Mouse (Mus musculus): ENCODE measurements at regions not wholly inside any gene's neighbourhood (a gene's known extent, or its start where the extent isn't known, plus 50 kb on each side); places are given as distances from the start of the nearest gene placed in this dataset.

DNA sequence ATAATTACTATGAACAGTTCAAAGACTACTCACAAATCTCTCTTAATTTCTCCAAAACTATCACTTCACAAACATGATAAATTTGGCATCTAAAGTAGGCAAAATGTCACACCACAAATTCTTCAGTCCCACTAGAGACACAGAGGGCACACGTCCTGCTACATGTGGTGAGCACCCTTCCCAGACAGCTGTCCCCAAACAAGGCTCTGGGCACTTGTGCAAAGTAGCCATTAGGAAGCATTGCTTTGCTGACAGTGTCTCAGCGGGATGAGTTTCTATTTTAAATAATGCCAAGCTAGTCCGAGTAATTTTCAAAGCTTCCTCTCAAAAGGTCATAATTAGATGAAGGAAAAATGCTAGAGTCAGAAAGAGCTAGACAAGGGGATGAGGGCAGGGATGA lies 169.1 kb upstream of the Fn1 start:
- Histone ChIP-seq H3K27me3 (no peaks in the 10 kb centered on the region), H3K36me3 (no peaks in the 10 kb centered on the region), H3K4me2 (replicated peaks) (no peak overlapping the region), H3K4me1 (no peaks in the 10 kb centered on the region), H3K27ac (no peak overlapping the region), H3K9ac (no peak overlapping the region), H3K9me3 (replicated peaks) (no peaks in the 10 kb centered on the region), H3K4me3 (no peak overlapping the region)
- 76% methylated on average over 3 of the region's 3 CpGs for WGBS
- no peak for ATAC-seq (ENCODE audit: low FRiP score)

DNA sequence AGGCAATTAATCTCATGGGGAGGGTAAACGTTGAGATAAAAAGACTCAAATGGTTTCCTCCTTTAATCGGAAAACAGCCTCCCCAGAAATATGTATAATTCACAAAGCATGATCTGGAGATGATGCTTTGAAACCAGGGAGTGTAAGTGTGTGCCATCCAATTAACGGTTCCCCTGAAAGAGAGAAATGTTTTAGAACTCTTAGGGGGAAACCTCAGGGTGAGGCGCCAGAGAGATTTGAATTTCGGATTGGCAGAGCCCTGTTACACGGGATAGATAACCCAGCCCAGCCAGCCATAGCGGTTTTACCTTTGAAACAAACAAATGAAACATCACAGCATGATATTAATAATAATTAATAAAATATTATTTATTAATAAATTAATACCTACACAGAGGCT lies 168.1 kb upstream of the Fn1 start:
- WGBS = 80% methylated on average over 7 of the region's 7 CpGs
- no peak overlapping the region for H3K4me2 ChIP-seq (replicated peaks)
- H3K27ac ChIP-seq = no peak overlapping the region
- H3K4me3 ChIP-seq = no peak overlapping the region
- ATAC-seq (ENCODE audit: low FRiP score) = no peak
- no peaks in the 10 kb centered on the region for H3K36me3 ChIP-seq
- no peaks in the 10 kb centered on the region for H3K9me3 ChIP-seq (replicated peaks)
- H3K27me3 ChIP-seq = no peaks in the 10 kb centered on the region
- no peak overlapping the region for H3K9ac ChIP-seq
- H3K4me1 ChIP-seq = no peaks in the 10 kb centered on the region

DNA sequence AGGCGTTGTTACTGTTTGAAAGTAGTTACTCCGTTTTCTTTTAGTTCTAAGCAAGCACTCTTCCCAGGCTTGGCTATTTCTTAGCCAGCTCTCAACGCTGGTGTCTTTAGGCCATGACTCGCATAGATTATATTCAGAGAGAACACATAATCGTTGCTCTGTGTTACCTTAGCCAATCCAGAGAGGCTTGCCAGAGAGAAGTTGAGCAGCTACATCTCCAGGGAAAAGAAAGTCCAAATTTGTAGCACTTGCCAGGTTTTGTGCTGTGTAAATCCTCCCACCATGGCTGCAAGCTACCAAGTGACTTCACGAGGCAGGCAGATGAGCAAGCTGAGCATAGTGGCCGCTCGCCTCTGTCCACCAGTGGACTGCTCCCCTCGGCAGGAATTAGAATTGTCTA lies 163.3 kb upstream of the Fn1 start:
- no peak for ATAC-seq (ENCODE audit: low FRiP score)
- 82% methylated on average over 9 of the region's 9 CpGs for WGBS

DNA sequence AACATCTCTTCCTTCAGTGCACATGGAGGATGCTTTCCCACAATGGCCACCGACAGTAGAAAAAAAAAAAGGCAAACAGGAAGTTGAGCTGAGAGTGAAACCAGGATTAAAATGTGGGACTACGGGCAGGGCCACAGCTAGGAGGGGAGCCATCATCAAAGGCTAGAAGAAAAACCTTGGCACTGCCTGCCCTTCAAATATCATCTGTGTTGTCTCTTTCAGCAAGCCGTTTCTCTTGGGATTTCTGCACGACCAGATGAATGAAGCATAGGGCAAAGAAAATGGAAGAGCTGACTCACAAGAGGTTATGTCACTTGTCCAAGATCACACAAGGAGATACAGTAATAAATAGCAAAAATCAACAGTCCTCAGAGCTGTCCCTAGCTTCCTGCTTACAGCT lies 161.1 kb upstream of the Fn1 start:
- Histone ChIP-seq H3K27me3 (no peaks in the 10 kb centered on the region), H3K4me3 (no peak overlapping the region), H3K4me2 (replicated peaks) (no peak overlapping the region), H3K36me3 (no peaks in the 10 kb centered on the region), H3K9ac (no peak overlapping the region), H3K27ac (no peak overlapping the region), H3K9me3 (replicated peaks) (no peaks in the 10 kb centered on the region), H3K4me1 (no peaks in the 10 kb centered on the region)
- 75% methylated on average over 4 of the region's 4 CpGs for WGBS
- ATAC-seq (ENCODE audit: low FRiP score) = no peak

More for the DNA sequence above, 163.3 kb upstream of the Fn1 start:
- Histone ChIP-seq H3K36me3 (no peaks in the 10 kb centered on the region), H3K4me1 (no peaks in the 10 kb centered on the region), H3K4me2 (replicated peaks) (no peak overlapping the region), H3K4me3 (no peak overlapping the region), H3K27ac (no peak overlapping the region), H3K9me3 (replicated peaks) (no peaks in the 10 kb centered on the region), H3K9ac (no peak overlapping the region), H3K27me3 (no peaks in the 10 kb centered on the region)

DNA sequence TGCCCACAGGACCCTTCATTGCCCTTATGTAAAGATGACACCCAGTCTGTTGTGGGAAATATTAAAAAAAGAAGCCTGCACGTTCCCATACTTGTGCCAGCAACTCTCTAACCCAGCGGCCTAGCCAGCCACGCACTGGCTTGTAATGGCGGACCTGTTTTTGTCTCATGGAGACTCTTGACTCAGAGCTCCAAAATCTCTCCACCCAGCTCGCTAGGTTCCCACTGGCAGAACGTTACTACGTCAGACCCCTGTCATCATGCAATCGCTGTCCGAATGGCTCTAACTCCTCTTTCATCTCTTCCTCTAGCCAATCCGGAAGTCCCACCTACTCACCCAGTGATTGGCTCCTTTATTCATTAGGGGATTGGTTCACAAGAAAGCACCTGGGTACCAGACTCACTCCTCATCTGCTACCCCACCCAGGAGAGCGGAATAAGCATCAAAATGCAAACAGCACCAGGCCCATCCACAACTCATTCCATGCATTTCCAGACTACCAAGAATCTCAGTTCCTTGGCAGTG lies 159.2 kb upstream of the Fn1 start:
- no peaks in the 10 kb centered on the region for H3K27me3 ChIP-seq
- no peak overlapping the region for H3K4me2 ChIP-seq (replicated peaks)
- H3K36me3 ChIP-seq = no peaks in the 10 kb centered on the region
- 93% methylated on average over 11 of the region's 11 CpGs for WGBS
- no peak overlapping the region for H3K9ac ChIP-seq
- H3K4me1 ChIP-seq = no peaks in the 10 kb centered on the region
- no peaks in the 10 kb centered on the region for H3K9me3 ChIP-seq (replicated peaks)
- H3K27ac ChIP-seq = no peak overlapping the region
- ATAC-seq (ENCODE audit: low FRiP score) = no peak
- no peak overlapping the region for H3K4me3 ChIP-seq

DNA sequence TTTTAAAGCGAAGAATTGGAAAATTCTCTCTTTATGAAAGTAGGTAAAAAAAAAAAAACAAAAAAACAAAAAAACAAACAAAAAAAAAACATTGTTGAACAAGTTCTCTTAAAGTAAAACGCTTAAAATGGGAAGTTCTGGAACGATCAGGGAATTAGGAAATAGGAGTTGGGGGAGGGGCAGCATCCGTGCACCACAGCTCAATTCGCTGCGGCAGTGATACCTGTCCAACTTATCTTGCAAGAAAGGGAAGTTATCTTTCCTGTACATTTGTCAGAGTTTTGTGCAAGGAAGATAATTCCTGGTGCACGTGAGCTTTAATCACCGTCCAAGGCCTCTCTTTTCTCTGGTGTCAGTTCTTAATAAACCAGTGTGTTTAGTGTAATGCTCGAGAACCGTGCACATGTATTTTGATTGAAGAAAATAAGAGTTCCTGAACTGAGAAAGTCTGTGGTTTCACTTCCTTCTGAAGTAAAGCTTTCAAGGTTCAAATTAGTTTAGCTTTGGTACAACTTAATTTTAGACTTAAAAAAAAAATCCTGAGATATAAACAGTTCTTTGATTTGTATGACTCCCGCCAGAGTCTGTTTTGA lies 158.3 kb upstream of the Fn1 start:
- Histone ChIP-seq H3K4me1 (no peaks in the 10 kb centered on the region), H3K27me3 (no peaks in the 10 kb centered on the region), H3K27ac (no peak overlapping the region), H3K9ac (no peak overlapping the region), H3K9me3 (replicated peaks) (no peaks in the 10 kb centered on the region), H3K4me3 (no peak overlapping the region), H3K36me3 (no peaks in the 10 kb centered on the region), H3K4me2 (replicated peaks) (no peak overlapping the region)
- ATAC-seq (ENCODE audit: low FRiP score) = no peak
- WGBS = 92% methylated on average over 11 of the region's 11 CpGs

DNA sequence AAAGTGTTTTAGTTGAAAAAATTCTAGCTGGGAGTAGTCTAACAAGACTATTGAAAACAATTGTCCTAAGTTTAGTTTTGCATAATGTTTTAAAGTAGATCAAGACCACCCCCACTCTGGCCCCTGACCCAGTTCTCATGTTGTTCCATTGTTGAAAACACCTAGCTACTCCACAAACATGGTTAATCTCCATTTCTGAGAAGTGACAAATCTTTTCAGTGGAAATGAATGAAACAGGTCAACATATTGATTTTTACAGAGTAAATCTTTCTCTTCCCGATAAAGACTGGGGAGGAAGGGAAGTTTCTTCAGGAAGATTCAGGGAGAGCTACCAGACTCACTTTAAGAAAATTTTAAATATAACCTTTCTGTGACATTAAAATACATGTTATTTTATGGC lies 155.0 kb upstream of the Fn1 start:
- H3K4me3 ChIP-seq = no peak overlapping the region
- no peak for ATAC-seq (ENCODE audit: low FRiP score)
- H3K27ac ChIP-seq = no peak overlapping the region
- no peaks in the 10 kb centered on the region for H3K36me3 ChIP-seq
- no peaks in the 10 kb centered on the region for H3K4me1 ChIP-seq
- no peak overlapping the region for H3K9ac ChIP-seq
- H3K27me3 ChIP-seq = no peaks in the 10 kb centered on the region
- H3K9me3 ChIP-seq (replicated peaks) = no peaks in the 10 kb centered on the region
- no peak overlapping the region for H3K4me2 ChIP-seq (replicated peaks)
- 67% methylated on average over 1 of the region's 1 CpGs for WGBS

DNA sequence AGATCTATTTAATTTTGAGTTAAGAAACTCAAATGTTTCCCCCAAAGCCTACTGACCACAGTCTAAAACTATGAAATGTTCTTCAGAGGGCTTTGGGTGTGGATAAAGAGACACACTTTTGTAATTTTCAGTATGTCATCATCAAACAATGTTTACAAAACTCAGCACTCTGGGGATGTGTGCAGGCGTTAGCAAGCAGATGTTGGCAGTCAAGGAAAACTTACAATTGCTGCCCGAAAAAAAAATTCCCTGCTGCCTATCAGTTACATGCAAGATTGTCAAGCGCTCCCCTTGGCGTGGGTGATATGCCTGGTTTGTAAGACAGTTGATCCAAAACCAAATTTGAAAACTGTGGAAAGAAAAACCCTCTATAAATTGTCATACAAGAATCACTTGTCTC lies 154.6 kb upstream of the Fn1 start:
- 63% methylated on average over 4 of the region's 4 CpGs for WGBS
- Histone ChIP-seq H3K27ac (no peak overlapping the region), H3K9me3 (replicated peaks) (no peaks in the 10 kb centered on the region), H3K4me3 (no peak overlapping the region), H3K4me1 (no peaks in the 10 kb centered on the region), H3K36me3 (no peaks in the 10 kb centered on the region), H3K9ac (no peak overlapping the region), H3K27me3 (no peaks in the 10 kb centered on the region), H3K4me2 (replicated peaks) (no peak overlapping the region)
- ATAC-seq (ENCODE audit: low FRiP score) = no peak

DNA sequence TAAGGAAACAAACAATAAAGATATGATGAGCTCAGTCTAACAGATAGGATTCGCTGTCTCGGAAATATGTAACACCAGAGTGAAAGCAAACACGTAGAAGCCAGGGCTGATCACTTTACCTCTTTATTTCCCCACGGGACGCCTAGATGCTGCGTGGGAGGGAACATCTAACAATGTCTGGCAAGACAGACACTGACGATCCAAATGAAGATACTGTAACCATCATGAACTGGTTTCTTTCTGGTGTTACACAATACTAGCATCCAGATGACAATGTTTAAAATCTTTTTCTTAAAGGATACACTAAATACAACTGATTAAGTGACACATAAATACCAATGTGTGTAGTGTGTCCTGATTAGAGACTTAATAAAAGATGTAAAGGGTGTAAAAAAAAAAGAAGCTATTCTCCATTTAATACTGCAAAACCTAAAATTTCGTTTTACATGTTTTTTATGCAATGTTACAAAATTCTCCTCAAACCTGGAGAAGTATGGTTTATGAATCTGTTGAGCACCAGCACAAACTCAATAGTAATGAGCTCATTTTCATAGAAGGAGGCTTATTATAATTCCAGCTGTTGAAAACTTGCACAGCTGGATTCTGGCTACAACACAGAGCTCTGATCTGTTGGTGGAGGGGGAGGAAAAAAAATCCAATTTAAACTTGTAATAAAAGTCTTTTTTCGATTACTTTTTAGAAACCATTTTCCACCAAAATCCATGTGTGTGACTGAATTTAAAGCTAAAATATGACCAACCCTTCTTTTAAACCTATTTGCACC lies 148.5 kb upstream of the Fn1 start:
- Histone ChIP-seq H3K4me3 (no peak overlapping the region), H3K4me1 (0 out of 2 replicates have a peak, but pooled peaks cover 2% of the 10 kb centered on the region), H3K27ac (no peak overlapping the region), H3K4me2 (replicated peaks) (no peak overlapping the region), H3K9ac (no peak overlapping the region), H3K27me3 (no peaks in the 10 kb centered on the region), H3K36me3 (no peaks in the 10 kb centered on the region), H3K9me3 (replicated peaks) (no peaks in the 10 kb centered on the region)
- no peak for ATAC-seq (ENCODE audit: low FRiP score)
- 74% methylated on average over 9 of the region's 9 CpGs for WGBS

DNA sequence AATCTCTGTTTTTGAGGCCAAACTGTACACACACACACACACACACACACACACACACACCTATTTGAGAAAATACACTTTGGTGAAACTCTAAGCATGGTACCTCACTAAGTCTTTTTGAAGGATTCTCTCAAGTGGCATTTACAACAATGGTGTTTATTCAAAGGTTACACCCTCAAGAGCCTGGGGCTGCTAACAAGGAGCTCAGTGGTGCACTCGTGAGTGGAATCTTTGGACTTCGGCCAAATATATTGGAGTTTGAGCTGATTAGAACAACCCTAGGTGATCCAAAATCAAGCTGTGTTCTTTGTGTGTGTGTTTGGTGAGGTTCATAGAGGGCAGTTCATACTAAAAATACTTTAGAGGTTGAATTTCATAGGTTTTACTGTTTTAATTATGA lies 147.6 kb upstream of the Fn1 start:
- ATAC-seq (ENCODE audit: low FRiP score) = no peak
- H3K36me3 ChIP-seq = no peaks in the 10 kb centered on the region
- 59% methylated on average over 2 of the region's 2 CpGs for WGBS

DNA sequence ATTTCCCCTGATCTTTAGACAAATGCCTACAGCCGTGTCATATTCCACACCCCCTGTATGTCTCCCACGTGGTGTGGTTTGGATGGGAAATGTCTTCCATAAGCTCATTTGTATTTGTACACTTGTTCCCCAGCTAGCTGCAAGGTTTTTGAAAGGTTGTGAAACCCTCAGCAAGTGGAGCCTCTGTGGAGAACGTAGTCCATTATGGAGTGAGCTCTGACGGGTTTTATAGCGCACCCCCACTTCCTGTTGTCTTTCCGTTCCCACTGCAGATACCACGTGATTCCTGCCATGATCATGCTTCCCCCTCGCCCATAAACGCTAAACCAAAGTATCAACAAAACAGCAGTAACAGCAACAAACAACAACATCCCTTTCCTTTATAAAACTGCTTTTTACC lies 145.6 kb upstream of the Fn1 start:
- Histone ChIP-seq H3K27me3 (no peaks in the 10 kb centered on the region), H3K9ac (no peak overlapping the region), H3K27ac (no peak overlapping the region), H3K4me2 (replicated peaks) (no peak overlapping the region), H3K4me1 (0 out of 2 replicates have a peak, but pooled peaks cover 2% of the 10 kb centered on the region), H3K9me3 (replicated peaks) (no peaks in the 10 kb centered on the region), H3K4me3 (no peak overlapping the region), H3K36me3 (no peaks in the 10 kb centered on the region)
- ATAC-seq (ENCODE audit: low FRiP score) = no peak
- WGBS = 82% methylated on average over 9 of the region's 9 CpGs

More for the DNA sequence above, 147.6 kb upstream of the Fn1 start:
- H3K4me3 ChIP-seq = no peak overlapping the region
- H3K9me3 ChIP-seq (replicated peaks) = no peaks in the 10 kb centered on the region
- H3K4me2 ChIP-seq (replicated peaks) = no peak overlapping the region
- 0 out of 2 replicates have a peak, but pooled peaks cover 2% of the 10 kb centered on the region for H3K4me1 ChIP-seq
- H3K27me3 ChIP-seq = no peaks in the 10 kb centered on the region
- no peak overlapping the region for H3K9ac ChIP-seq
- no peak overlapping the region for H3K27ac ChIP-seq

DNA sequence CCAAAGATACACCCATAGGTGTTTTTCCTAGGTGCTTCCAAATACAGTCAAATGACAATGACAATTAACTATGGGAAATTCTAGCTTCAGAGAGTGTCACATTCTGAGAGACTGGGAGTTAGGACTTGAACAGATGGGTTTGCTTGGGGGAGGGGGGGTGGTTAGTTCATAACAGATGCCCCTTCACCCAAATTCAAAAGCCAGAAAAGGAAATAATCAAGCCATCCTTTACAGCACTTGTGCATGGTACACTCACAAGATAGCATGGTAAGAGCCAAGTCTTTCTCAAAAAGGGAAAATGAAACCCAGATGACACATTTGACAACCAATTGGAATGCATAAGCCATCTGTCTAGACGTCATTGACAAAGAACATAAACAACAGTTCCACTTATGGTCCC lies 135.4 kb upstream of the Fn1 start:
- 54% methylated on average over 1 of the region's 1 CpGs for WGBS
- ATAC-seq (ENCODE audit: low FRiP score) = no peak
- Histone ChIP-seq H3K27me3 (no peaks in the 10 kb centered on the region), H3K36me3 (no peaks in the 10 kb centered on the region), H3K9ac (no peak overlapping the region), H3K4me1 (no peaks in the 10 kb centered on the region), H3K9me3 (replicated peaks) (0 out of 2 replicates have a peak, but pooled peaks cover 4% of the 10 kb centered on the region), H3K4me3 (no peak overlapping the region), H3K4me2 (replicated peaks) (no peak overlapping the region), H3K27ac (no peak overlapping the region)

DNA sequence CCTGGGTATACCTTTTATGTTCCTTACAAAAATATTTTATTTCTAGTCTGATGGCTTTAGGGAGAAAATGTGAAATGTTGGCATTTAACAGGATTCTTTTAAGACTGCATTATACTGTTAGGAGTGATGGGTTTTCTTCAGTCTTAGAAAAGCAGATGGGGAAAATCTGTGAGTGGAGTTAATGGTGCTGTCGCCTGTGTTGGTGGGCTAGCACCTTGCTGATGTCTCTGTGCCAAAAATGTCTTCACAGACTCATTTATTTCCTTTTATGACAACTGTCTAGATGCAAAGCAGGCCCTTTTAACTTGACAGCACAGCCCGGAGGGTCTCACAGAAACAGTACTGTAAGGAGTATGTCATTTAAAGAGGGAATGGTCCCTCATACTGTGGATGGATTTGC lies 131.9 kb upstream of the Fn1 start:
- H3K4me2 ChIP-seq (replicated peaks) = no peak overlapping the region
- no peak overlapping the region for H3K9ac ChIP-seq
- no peaks in the 10 kb centered on the region for H3K36me3 ChIP-seq
- no peak overlapping the region for H3K4me3 ChIP-seq
- WGBS = 93% methylated on average over 2 of the region's 2 CpGs
- H3K9me3 ChIP-seq (replicated peaks) = 0 out of 2 replicates have a peak, but pooled peaks cover 4% of the 10 kb centered on the region
- ATAC-seq (ENCODE audit: low FRiP score) = no peak
- H3K27me3 ChIP-seq = no peaks in the 10 kb centered on the region
- H3K27ac ChIP-seq = no peak overlapping the region
- no peaks in the 10 kb centered on the region for H3K4me1 ChIP-seq

Data from hindbrain, embryonic 12.5 days (tissue).